ENCODE assay signal across 8 mouse cellular contexts in genomic region chr10:69705806-69706768, GRCm38 (mm10).
DNase-seq lines count a peak whose midpoint lies in the region; ATAC-seq and TF ChIP-seq lines count a peak whose summit lies in the region.

No protein-coding gene starts in this region.

- TF ChIP-seq CTCF in layer of hippocampus, adult 2 months (conservative IDR thresholded peaks at IDR 0.05) = no peak

- peaks cover 16% of the 10 kb centered on the region; the same call in 1 of the 2 replicates for H3K4me1 ChIP-seq in intestine, embryonic 14.5 days (replicated peaks; ENCODE audit: control insufficient read depth, insufficient read depth, low read length)
- peaks cover 64% of the 10 kb centered on the region for H3K4me1 ChIP-seq in neural tube, embryonic 15.5 days

- ATAC-seq in intestine, embryonic 14.5 days (replicated peaks; ENCODE audit: low FRiP score, low TSS enrichment, low read depth) = no peak
- peak; percentile 66 for ATAC-seq in neural tube, embryonic 15.5 days (ENCODE audit: low FRiP score)

- H3K4me2 ChIP-seq in intestine, embryonic 14.5 days (ENCODE audit: low read length) = peak overlapping the region; percentile 45
- H3K4me2 ChIP-seq in neural tube, embryonic 15.5 days = peak overlapping the region; percentile 62

- 14% methylated on average over 17 of the region's 17 CpGs for WGBS in intestine, embryonic 14.5 days
- 3% methylated on average over 17 of the region's 17 CpGs for WGBS in neural tube, embryonic 15.5 days

- peak overlapping the region; percentile 20; the same call in 1 of the 2 replicates for H3K9ac ChIP-seq in intestine, embryonic 14.5 days (ENCODE audit: low read length)
- H3K9ac ChIP-seq in neural tube, embryonic 15.5 days (replicated peaks) = peak overlapping the region; percentile 59

- DNase-seq in layer of hippocampus, adult 2 months (ENCODE audit: low spot score in 2 of 2) = peak in 1 of 2 experiments; percentile 30
- no peak for DNase-seq in layer of hippocampus, adult 9-10 months (ENCODE audit: low spot score)
- peak; percentile 57 for DNase-seq in embryo, embryonic 10.5 days (ENCODE audit: low spot score)
- peak; percentile 67 for DNase-seq in intestine, embryonic 14.5 days (ENCODE audit: low spot score)
- no peak for DNase-seq in spleen, postnatal 10 days (ENCODE audit: low spot score in 2 of 2)
- DNase-seq in kidney, adult 18-20 months = no peak
- DNase-seq in c-Kit-positive CD71-positive TER-119-positive erythroid progenitor cells, embryonic 14.5 days (ENCODE audit: low spot score) = no peak

- no peaks in the 10 kb centered on the region for H3K9me3 ChIP-seq in intestine, embryonic 14.5 days (ENCODE audit: control insufficient read depth, low read length)
- no peaks in the 10 kb centered on the region for H3K9me3 ChIP-seq in neural tube, embryonic 15.5 days (replicated peaks)

- H3K4me3 ChIP-seq in layer of hippocampus, adult 2 months = peak overlapping the region; percentile 62
- H3K4me3 ChIP-seq in intestine, embryonic 14.5 days (ENCODE audit: low read depth, low read length) = peak overlapping the region; percentile 22
- H3K4me3 ChIP-seq in neural tube, embryonic 15.5 days (replicated peaks) = peak overlapping the region; percentile 45

- no peaks in the 10 kb centered on the region for H3K36me3 ChIP-seq in intestine, embryonic 14.5 days (ENCODE audit: control insufficient read depth, insufficient read depth, low read length)
- H3K36me3 ChIP-seq in neural tube, embryonic 15.5 days = no peaks in the 10 kb centered on the region

- peak overlapping the region; percentile 94 for H3K27ac ChIP-seq in layer of hippocampus, adult 2 months
- 0 out of 2 replicates have a peak overlapping the region, but pooled peaks have one; percentile 27 for H3K27ac ChIP-seq in intestine, embryonic 14.5 days (ENCODE audit: low read depth)
- peak overlapping the region; percentile 91 for H3K27ac ChIP-seq in neural tube, embryonic 15.5 days (replicated peaks)

- H3K27me3 ChIP-seq in intestine, embryonic 14.5 days (replicated peaks; ENCODE audit: control insufficient read depth, insufficient read depth, low read length) = no peaks in the 10 kb centered on the region
- H3K27me3 ChIP-seq in neural tube, embryonic 15.5 days (replicated peaks) = no peaks in the 10 kb centered on the region

Comparison
In these comparisons a context has a peak if more than half of its experiments do, and no peak if none do; other contexts are left out.
1. DNase-seq: peak in embryo, embryonic 10.5 days (single experiment) and intestine, embryonic 14.5 days (single experiment); none in layer of hippocampus, adult 9-10 months (single experiment), spleen, postnatal 10 days (0 of 2), kidney, adult 18-20 months (single experiment) and c-Kit-positive CD71-positive TER-119-positive erythroid progenitor cells, embryonic 14.5 days (single experiment).
2. H3K27ac ChIP-seq: peak in every context shown above with its lines; median percentile 94 in layer of hippocampus, adult 2 months; 91 in neural tube, embryonic 15.5 days; 27 in intestine, embryonic 14.5 days.
3. Peak in every context shown above with its lines, with median percentiles within 50 percentile points of each other: H3K4me3 ChIP-seq.